Mouse (Mus musculus) hindbrain, embryonic 16.5 days (tissue): Measurements from ENCODE around the gene Sntb2. TPM values are rescaled to one million over a fixed set of nuclear protein-coding genes. Genes with fewer than 3 reads are reported as not detected.

Experiments
- ATAC-seq: fragments of 200-750 bp; cut with Nextera tagmentation; 2 replicates; pipeline ENCODE4 v1.8.0; 2017; ENCODE audit warnings: moderate TSS enrichment, moderate library complexity
- H3K27ac ChIP-seq: fragments of 300-500 bp; sonication (generic); 2 replicates; pipeline ENCODE4 v1.5.1; 2014; ENCODE audit warnings: low read depth, mild to moderate bottlenecking, control low read depth, low read length, moderate library complexity
- H3K27me3 ChIP-seq: fragments of 300-500 bp; sonication (generic); replicated peaks from 2 replicates; pipeline ENCODE4 v1.6.1; 2014; ENCODE audit warnings: low read length; ENCODE audit not compliant: control insufficient read depth, insufficient read depth
- H3K36me3 ChIP-seq: fragments of 300-500 bp; sonication (generic); 2 replicates; pipeline ENCODE4 v1.6.1; 2014; ENCODE audit warnings: mild to moderate bottlenecking, low read length, moderate library complexity, mixed read lengths; ENCODE audit not compliant: control insufficient read depth, insufficient read depth
- H3K4me1 ChIP-seq: fragments of 300-500 bp; sonication (generic); 2 replicates; pipeline ENCODE4 v1.6.1; 2014; ENCODE audit warnings: low read depth, low read length; ENCODE audit not compliant: control insufficient read depth, insufficient read depth
- H3K4me2 ChIP-seq: fragments of 300-500 bp; sonication (generic); 2 replicates; pipeline ENCODE4 v1.6.1; 2014; ENCODE audit warnings: mild to moderate bottlenecking, low read length, control low read depth, moderate library complexity
- H3K4me3 ChIP-seq: fragments of 300-500 bp; sonication (generic); 2 replicates; pipeline ENCODE4 v1.5.1; 2014; ENCODE audit warnings: mild to moderate bottlenecking, low read length, control low read depth, moderate library complexity
- H3K9ac ChIP-seq: fragments of 300-500 bp; sonication (generic); 2 replicates; pipeline ENCODE4 v1.6.1; 2014; ENCODE audit warnings: low read depth, mild to moderate bottlenecking, control low read depth, low read length, moderate library complexity
- H3K9me3 ChIP-seq: fragments of 300-500 bp; sonication (generic); 2 replicates; pipeline ENCODE4 v1.6.1; 2014; ENCODE audit warnings: mild to moderate bottlenecking, low read length, moderate library complexity; ENCODE audit not compliant: control insufficient read depth
- WGBS: fragments of 180-500 bp; shearing (Covaris S2); extraction: QIAGEN DNeasy Blood & Tissue Kit; methylation state at CpG from one replicate; pipeline ENCODE4 v1.1.7; 2014; 5-methylcytosine and 5-hydroxymethylcytosine counted together
- polyA plus RNA-seq: library from polyadenylated mRNA; unstranded; fragments of >200 nt; fragmentation: Nextera tagmentation; extraction: Ambion mirVana; gene quantifications from 2 replicates; pipeline ENCODE4 v1.2.1, GENCODE M21; 2015

The Sntb2 gene
- polyA plus RNA-seq, 1 experiment from 2014 or later, result 4.7 TPM

GRCm38 (mm10) chr8:106937081-106937800, 1.7 kb downstream of the Sntb2 start:
- peak overlapping the region; percentile 92 for H3K4me2 ChIP-seq
- WGBS, result 30% methylated on average over 14 of the region's 14 CpGs
- no peaks in the 10 kb centered on the region for H3K36me3 ChIP-seq
- no peaks in the 10 kb centered on the region for H3K9me3 ChIP-seq
- H3K27me3 ChIP-seq, result no peaks in the 10 kb centered on the region; the same call in 1 of the 2 replicates
- ATAC-seq, result no peak
- no peak overlapping the region for H3K27ac ChIP-seq
- H3K4me1 ChIP-seq, result peaks cover 17% of the 10 kb centered on the region
- H3K4me3 ChIP-seq, result peak overlapping the region; percentile 90
- H3K9ac ChIP-seq, result peak overlapping the region; percentile 90

GRCm38 (mm10) chr8:106941806-106942205, 6.3 kb downstream of the Sntb2 start:
- Histone ChIP-seq H3K27me3 (no peaks in the 10 kb centered on the region), H3K9me3 (no peaks in the 10 kb centered on the region), H3K36me3 (no peaks in the 10 kb centered on the region), H3K4me2 (no peak overlapping the region), H3K9ac (no peak overlapping the region), H3K27ac (no peak overlapping the region), H3K4me1 (peaks cover 15% of the 10 kb centered on the region), H3K4me3 (no peak overlapping the region)
- 85% methylated on average over 3 of the region's 3 CpGs for WGBS
- no peak for ATAC-seq

- no peaks in the 10 kb centered on the region for H3K27me3 ChIP-seq
- H3K9ac ChIP-seq, result no peak overlapping the region
- WGBS, result 92% methylated on average over 3 of the region's 3 CpGs
- no peak overlapping the region for H3K4me3 ChIP-seq
- no peaks in the 10 kb centered on the region for H3K9me3 ChIP-seq
- H3K4me2 ChIP-seq, result no peak overlapping the region
- H3K36me3 ChIP-seq, result no peaks in the 10 kb centered on the region
- no peaks in the 10 kb centered on the region for H3K4me1 ChIP-seq
- no peak for ATAC-seq
- no peak overlapping the region for H3K27ac ChIP-seq
These were observed 8.4 kb downstream of the Sntb2 start for GRCm38 (mm10) chr8:106943874-106944418.

- 75% methylated on average over 3 of the region's 3 CpGs for WGBS
- Histone ChIP-seq H3K36me3 (no peaks in the 10 kb centered on the region), H3K27ac (no peak overlapping the region), H3K4me3 (no peak overlapping the region), H3K4me2 (no peak overlapping the region), H3K9me3 (no peaks in the 10 kb centered on the region), H3K4me1 (no peaks in the 10 kb centered on the region), H3K9ac (no peak overlapping the region), H3K27me3 (no peaks in the 10 kb centered on the region)
- ATAC-seq, result no peak
These were observed 9.2 kb downstream of the Sntb2 start for GRCm38 (mm10) chr8:106944756-106945155.

- no peaks in the 10 kb centered on the region for H3K9me3 ChIP-seq
- WGBS, result 91% methylated on average over 3 of the region's 3 CpGs
- H3K9ac ChIP-seq, result no peak overlapping the region
- no peak overlapping the region for H3K27ac ChIP-seq
- no peaks in the 10 kb centered on the region for H3K27me3 ChIP-seq
- no peaks in the 10 kb centered on the region for H3K36me3 ChIP-seq
- H3K4me1 ChIP-seq, result no peaks in the 10 kb centered on the region
- no peak overlapping the region for H3K4me3 ChIP-seq
- ATAC-seq, result no peak
- no peak overlapping the region for H3K4me2 ChIP-seq
These were observed 13.2 kb downstream of the Sntb2 start for GRCm38 (mm10) chr8:106948678-106949243.

- Histone ChIP-seq H3K27ac (no peak overlapping the region), H3K9ac (no peak overlapping the region), H3K36me3 (no peaks in the 10 kb centered on the region), H3K4me1 (no peaks in the 10 kb centered on the region), H3K27me3 (no peaks in the 10 kb centered on the region), H3K4me3 (no peak overlapping the region), H3K9me3 (no peaks in the 10 kb centered on the region), H3K4me2 (no peak overlapping the region)
- WGBS, result 68% methylated on average over 4 of the region's 4 CpGs
- no peak for ATAC-seq
These were observed 16.2 kb downstream of the Sntb2 start for GRCm38 (mm10) chr8:106951707-106952106.

- Histone ChIP-seq H3K36me3 (no peaks in the 10 kb centered on the region), H3K9me3 (no peaks in the 10 kb centered on the region), H3K27me3 (no peaks in the 10 kb centered on the region), H3K9ac (no peak overlapping the region), H3K4me3 (no peak overlapping the region), H3K27ac (no peak overlapping the region), H3K4me2 (no peak overlapping the region), H3K4me1 (no peaks in the 10 kb centered on the region)
- WGBS, result 79% methylated on average over 4 of the region's 4 CpGs
- ATAC-seq, result no peak
These were observed 18.0 kb downstream of the Sntb2 start for GRCm38 (mm10) chr8:106953571-106953970.

GRCm38 (mm10) chr8:106957086-106957485, 21.5 kb downstream of the Sntb2 start:
- Histone ChIP-seq H3K36me3 (no peaks in the 10 kb centered on the region), H3K4me2 (no peak overlapping the region), H3K4me3 (no peak overlapping the region), H3K4me1 (no peaks in the 10 kb centered on the region), H3K9me3 (no peaks in the 10 kb centered on the region), H3K9ac (no peak overlapping the region), H3K27me3 (no peaks in the 10 kb centered on the region), H3K27ac (no peak overlapping the region)
- no peak for ATAC-seq
- WGBS, result 92% methylated on average over 3 of the region's 3 CpGs

- Histone ChIP-seq H3K9me3 (no peaks in the 10 kb centered on the region), H3K36me3 (no peaks in the 10 kb centered on the region), H3K9ac (no peak overlapping the region), H3K27ac (no peak overlapping the region), H3K4me3 (no peak overlapping the region), H3K4me2 (no peak overlapping the region), H3K4me1 (no peaks in the 10 kb centered on the region), H3K27me3 (no peaks in the 10 kb centered on the region)
- no peak for ATAC-seq
- WGBS, result 87% methylated on average over 3 of the region's 3 CpGs
These were observed 22.7 kb downstream of the Sntb2 start for GRCm38 (mm10) chr8:106958212-106958611.
